Mouse (Mus musculus): ENCODE measurements around the gene Dnaic2.

DNA sequence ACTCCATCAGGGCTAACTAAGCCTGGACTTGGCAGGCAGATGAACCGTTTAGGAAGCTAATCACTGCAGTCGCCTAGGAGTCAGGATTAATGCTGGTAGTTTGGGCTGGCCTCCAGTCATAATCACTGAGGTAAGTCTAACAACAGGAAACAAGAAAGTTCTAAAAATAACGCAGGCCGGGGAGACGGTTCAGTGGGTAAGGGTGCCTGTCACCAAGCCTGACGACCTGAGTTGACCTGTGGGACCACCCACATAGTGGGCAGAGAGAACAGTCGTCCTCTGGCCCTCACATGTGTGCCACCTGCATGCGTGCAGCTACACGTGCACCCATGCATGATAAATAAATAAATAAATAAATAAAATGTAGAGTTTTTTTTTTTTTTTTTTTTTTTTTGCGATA lies 13.4 kb downstream of the Dnaic2 start:
- TF ChIP-seq CTCF (conservative IDR thresholded peaks at IDR 0.05 in 1 of 2, IDR thresholded peaks at IDR 0.05 in 1 of 2; ENCODE audit: low read depth in 2 of 2, low read length in 2 of 2) (no peak), USF1 (IDR thresholded peaks at IDR 0.05; ENCODE audit: low read depth, low read length) (no peak), ZC3H11A (IDR thresholded peaks at IDR 0.05; ENCODE audit: low read depth, low read length) (no peak), CHD2 (IDR thresholded peaks at IDR 0.05; ENCODE audit: low read length) (no peak), POLR2AphosphoS2 (IDR thresholded peaks at IDR 0.05; ENCODE audit: low read depth, low read length) (no peak)
